Mouse (Mus musculus) kidney, postnatal 14 days (tissue): ENCODE results near the gene Mettl23.
"Not testable (repeated sequence)": the region's sequence is repeated elsewhere in the genome, so short reads cannot be mapped to it uniquely, and the experiment has no call there.

Source experiments
- DNase-seq: peaks from one replicate; pipeline ENCODE4 v3.0.0; 2022; ENCODE audit warnings: mixed read lengths

The Mettl23 gene

DNA sequence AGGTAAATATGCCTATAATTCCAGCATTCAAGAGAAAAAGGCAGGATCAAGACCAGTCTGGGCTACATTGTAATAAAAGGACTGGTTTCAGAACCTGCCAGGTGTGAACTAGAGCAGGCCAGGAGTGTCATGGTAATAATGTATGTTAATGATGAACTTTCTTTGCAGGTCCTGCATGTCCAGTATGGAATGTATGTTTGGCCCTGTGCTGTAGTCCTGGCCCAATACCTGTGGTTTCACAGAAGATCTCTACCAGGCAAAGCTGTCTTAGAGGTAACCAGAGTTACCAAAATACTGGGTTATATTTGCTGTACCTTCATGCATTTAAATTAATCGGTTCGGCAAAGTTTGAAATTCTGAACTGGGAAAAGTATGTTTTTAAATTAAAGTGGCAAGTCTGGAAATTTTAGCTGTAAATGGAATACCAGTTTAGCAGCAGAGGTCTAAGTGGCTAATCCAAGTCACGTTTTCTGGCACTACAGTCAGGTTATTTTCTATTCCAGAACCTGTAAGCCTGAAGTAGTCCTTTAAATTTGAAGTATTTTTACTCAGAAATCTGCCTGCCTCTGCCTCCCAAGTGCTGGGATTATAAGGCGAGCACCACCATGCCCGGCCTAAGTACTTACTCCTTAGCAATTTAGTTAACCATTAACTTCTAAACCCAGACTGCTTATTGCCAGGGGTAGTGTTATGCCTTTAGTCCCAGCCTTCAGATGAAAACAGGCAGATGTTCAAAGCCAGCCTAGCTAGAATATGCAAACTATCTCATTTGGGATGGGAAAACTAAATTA lies 5.2 kb downstream of the Mettl23 start:
- DNase-seq, result no peak

DNA sequence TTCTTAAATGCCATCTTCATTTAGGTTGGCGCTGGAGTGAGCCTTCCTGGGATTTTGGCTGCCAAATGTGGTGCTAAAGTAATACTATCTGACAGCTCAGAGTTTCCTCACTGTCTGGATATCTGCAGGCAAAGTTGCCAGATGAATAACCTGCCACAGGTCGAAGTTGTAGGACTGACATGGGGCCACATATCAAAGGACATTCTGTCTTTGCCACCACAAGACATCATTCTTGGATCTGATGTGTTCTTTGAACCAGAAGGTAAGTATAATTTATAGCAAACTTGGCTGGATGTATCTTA lies 5.8 kb downstream of the Mettl23 start:
- DNase-seq, result not testable (repeated sequence)

DNA sequence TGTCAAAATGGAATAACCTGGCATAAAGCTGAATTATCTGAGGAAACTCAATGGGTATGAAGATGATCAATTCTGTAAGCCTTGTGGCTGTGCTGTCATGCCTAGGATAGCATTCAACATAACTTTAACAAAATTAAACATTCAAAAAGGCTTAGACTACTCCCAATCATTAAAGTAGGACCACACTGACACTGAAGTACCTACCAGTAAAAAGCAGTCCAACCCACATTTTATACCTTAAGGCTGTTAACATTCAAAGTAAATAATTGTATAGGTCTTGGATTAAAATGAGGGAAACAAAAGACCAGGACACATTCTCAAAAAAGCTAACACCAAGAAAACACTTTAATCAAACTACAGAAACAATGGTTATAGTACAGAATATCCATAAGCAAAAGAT lies 6.5 kb downstream of the Mettl23 start:
- no peak for DNase-seq

DNA sequence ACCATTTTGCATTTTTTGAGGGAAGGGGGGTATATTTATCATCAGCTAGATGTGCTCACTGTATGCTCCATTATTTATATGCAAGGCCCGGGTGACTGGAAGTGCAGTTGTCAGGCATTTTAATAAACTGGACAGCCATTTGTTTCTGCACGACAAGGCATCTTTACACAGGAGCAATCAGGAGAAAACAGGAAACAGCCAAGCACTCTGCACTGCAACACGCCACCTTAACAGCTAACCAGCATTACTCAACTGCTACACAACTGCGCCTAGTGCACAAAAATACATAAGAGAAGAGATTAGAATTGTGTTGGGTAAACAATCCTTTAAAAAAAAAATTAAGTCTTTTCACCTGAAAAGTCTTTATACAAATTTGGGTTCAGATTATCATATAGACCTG lies 7.0 kb downstream of the Mettl23 start:
- no peak for DNase-seq

DNA sequence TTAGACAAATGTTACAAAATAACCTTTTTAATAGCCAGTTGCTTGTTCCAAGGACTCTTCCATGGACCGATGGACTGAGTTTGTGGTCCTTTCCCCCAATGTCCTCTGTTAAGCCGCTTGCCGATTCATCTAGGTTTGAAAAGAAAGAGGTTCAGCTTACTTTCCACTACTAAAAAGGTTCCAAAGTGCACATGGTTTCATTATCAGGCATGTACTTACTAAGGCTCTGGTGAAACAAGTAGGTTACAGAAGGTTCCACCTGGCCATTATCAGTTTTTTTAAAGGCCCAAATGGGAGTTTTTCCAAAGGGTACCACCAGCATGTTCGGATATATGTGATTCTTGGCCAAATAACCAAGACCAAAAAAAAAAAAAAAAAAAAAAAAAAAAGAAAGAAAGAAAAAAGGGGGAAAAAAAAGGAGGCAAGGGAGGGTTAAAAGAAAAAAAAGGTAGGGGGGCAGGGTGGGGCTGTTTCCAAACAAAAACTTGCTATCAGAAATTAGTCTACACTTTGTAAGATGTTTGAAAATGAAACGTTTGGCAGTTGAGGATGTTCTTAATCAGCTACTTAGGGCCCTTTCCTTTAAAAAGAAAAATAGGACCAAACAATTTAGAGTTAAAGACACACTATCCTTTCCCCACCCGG lies 7.9 kb downstream of the Mettl23 start:
- DNase-seq, result no peak

DNA sequence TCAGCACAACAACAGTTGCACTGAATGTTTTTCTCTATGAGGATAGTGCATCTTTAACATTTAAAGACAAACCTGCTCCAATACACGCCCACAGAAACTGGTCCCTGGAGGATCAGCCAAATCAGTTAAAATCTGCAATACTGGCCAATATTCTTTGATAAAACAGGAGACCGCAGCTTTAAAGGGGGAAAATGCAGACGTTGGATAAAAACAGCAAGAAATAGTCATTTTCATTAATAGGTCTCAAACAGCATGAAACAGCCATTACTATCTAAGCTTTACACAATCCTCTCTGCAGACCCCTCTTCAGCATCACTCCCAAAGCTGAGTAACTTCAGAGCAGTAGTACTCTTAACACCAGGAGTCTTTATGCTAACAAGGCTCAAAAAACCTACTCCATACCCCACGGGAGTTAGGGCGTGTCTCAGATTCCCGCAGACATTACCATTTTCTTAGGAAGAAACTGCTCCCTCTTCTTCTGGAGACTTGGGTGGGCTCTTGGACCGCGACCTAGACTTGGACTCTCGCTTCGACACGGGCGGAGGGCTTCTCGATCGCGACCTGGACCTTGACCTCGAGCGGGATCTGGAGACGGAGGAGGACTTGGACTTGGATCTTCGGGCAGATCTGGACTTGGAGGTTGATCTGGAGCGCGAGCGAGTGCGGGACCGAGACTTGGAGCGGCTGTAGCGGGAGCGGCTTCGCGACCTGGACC lies 8.7 kb downstream of the Mettl23 start:
- DNase-seq, result no peak

DNA sequence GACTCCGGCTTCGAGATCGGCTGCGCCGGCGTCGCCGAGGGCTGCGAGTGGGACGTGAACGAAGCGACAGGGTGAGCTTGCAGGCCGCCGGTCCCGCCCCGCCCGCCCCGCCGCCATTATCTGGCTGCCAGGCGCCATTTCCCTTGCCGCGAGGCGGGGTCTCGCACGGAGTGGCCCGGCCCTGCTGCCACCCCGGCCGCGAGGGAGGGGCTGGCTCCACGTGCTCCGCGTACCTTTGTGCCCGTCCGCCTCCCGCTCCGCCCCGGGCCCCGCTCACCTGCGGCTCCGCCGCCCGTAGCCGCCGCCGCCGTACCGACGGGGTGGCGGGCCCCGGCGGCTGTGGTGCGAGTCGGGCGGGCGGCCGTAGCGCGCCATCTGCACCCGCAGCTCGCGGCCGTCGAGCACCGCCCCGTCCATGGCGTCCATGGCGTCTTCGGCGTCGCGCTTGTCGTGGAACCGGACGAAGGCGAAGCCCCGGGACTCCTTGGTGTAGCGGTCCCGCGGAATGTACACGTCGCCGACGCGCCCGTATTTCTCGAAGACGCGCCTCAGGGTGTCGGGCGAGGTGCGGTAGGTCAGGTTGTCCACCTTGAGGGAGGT lies 9.3 kb downstream of the Mettl23 start, which contains the start of gene Mfsd11:
Gene Mfsd11, plus strand, starts transcription at position 150 of the 600 bp plus-strand sequence.
- peak; percentile 92 for DNase-seq

DNA sequence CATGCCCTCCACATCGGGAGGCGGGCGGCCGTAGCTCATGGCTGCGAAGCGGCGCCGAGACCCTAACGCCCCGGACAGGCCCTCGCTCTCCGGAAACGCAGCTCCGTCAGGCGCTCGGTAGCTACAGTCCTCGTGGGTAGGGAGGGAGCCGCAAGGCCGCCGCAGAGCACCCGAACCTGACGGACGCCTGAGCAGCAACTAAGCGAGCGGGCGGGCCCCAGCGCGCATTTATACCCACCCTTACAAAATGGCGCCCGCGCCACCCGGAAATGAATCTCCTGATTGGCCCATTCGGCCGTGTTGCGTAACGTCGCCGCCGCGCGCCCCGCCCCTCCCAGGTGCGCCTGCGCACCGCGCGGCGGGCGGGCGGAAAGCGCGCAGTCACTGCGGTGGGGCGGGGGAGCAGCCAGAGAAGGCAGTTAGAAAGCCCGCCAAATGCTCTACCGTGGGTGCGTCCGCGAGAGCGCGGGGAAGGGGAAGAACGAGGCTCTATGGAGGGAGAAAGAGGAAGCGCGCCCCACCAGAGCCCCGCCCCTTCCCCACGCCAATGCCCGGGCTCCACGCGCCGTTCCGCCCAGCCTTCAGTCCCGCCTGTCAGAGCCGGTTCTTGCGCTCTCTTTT lies 9.9 kb downstream of the Mettl23 start, which contains the start of gene Srsf2:
Gene Srsf2, minus strand, starts transcription at position 204 of the 621 bp plus-strand sequence.
- DNase-seq, result peak; percentile 97

DNA sequence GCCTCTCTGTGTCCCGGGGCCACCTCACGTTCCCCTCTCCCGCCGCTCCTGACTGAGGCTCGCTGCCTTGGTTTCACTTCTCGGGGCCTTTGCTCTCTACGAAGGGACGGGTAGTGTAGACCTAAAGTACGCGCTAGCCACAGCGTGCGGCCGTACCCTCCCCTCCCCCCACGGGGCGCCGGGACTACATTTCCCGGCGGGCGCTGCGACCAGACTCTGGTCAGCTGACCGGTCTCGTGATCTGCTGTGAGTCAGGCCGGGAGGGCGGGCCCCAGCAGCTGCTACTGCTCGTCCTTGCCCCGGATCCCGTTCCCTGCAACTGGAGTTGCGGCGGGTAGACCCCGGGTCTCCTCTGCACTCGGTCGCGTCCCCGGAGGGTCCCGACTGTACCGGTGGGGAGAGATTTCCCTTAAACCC lies 10.4 kb downstream of the Mettl23 start:
- DNase-seq, result peak; percentile 98

DNA sequence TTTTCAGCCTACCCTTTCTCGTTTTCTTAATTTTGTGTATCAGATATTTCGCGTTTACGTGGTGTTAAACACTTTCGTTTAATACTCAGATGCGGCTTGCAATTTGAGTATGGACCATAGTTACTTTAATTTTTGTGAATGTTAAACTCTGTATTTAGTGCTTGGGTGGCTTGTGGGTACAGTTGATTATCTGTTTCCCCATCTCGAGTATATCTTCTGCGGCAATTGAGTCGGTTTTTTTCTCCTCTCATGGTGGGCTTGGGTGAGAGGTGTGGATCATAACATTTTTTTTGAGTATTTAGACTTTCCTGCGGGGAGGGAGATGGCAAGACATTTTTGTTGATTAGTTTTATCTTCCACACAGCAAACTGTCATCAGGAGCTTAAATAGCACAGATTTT lies 11.2 kb downstream of the Mettl23 start:
- DNase-seq, result no peak

DNA sequence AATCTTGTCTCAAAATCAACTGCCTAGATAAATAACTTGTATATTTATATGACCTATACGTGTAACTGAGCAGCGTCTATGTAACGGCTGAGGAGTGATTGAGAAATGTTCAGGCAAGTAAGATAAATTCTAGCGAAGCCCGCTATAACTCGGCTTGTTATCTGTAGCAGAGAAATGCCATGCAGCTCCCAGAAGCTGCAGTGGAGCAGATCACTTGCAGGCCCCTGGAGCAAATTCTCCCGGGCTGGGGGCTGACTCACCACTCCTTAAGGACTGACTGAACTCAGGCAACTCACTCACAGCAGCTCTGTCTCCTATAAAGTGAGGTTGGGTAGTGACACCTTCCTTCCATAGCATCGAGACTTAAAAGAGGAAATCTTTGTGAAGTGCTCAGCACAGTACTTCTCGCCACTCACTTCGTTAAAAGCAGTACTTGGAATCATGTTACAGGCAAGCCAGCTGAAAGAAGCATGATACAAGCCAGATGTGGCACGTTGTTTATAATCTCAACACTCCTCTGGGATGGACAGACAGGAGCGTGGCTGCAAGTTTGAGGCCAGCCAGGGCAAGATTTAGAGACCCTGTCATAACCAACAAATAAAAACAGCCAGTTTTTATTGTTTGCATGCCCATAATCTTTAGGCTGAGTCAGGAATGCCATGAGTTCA lies 14.2 kb downstream of the Mettl23 start:
- no peak for DNase-seq

DNA sequence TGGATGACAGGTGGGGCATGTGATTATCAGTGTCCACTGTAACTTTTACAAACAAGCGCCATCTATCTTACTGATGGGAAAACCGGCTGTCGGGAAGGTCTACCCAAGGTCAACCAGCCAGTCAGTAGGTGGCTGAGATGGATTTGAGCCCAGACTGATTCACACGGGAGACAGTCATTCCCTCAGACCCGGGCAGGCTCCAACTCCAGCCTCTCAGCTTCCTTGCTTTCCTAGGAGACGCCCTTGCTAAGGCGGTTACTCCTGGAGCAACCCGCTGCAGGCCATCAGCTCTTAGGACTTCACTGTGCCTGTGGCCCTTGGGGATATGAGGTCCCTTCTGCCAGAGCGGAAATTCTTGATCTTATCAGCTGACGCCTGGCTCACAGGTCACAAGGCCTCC lies 21.4 kb downstream of the Mettl23 start:
- DNase-seq, result no peak

DNA sequence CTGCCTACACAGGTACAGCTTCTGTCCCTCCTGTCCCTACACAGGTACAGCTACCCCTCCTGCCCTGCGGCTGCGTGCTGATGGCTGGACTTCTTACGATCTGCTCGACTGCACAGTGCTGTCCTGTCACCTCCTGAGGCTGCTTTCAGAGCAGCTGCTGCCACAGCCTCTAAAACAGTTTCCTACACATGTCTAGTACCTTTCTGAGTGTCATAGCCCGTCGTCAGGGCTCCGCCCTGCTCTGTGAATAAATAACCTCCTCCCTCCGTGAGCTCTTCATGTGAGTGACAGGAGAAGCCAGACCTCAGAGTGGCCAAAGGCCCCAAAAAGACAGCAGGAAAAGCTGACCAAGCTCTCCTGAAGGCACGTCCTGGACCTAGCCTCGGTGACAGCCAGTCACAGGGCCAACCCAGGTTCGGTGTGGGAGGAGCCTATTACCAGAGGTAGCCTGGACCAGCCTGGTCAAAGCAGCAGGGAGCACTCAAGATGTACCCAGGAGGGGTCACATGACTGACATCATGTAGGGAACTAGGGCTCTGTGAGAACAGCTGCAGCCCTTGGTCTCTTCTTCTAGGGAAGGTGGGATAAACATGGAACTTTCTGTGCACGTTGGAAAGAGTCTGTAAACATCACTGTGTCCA lies 23.0 kb downstream of the Mettl23 start:
- DNase-seq, result no peak

DNA sequence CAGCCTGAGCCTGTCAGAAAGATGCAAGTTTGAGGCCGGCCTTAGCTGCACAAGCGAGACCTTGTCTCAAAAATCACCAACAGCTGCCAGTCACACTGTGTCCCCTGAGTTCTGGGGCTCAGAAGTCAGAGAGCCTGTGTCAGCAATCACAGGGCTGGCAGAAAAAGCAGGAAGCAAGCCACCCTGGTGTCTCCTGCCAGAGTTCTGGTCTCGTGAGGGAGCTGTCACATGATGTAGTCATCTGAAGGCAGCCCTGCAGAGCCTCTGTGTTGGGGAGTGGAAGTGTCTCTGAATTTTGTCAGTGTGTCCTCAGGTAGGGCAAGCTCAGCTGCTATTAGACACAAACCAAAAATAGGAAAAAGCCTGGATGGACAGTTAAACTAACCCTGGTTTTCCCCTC lies 25.1 kb downstream of the Mettl23 start:
- DNase-seq, result peak; percentile 52

DNA sequence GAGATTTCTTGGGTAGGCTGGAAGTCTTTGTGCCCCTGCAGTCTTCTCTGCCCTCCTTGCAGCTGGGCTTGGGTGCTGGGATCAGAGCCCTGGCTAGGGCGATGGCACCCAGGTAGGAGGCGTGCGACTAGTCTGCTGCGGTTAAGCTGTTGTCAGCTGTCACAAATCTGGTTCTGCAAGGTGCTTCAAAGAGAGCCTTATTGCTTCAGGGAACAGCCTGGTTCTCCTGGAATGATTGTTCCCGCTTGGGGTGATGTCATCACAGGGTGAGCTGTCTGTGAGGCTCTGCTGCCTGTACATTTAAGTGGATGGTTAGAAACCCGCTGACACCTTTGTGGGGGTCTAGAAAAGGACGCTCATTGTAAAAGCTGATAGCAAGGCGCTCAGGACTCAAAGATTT lies 26.1 kb downstream of the Mettl23 start:
- no peak for DNase-seq

DNA sequence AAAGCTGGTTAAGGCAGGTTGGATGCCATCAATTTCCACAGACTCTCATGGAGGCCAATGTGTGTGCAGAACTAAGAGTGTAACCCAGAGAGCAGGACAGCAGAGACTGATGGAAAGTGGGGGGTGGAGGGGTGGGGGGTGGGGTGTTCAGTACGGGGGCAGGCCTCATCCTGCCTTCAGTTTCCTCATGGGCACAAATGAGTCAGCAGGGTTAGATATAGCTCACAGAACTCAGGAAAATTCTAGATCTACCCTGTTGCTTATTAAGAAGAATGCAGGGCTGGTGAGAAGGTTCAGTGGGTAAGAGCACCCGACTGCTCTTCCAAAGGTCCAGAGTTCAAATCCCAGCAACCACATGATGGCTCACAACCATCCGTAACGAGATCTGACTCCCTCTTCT lies 26.6 kb downstream of the Mettl23 start:
- no peak for DNase-seq

DNA sequence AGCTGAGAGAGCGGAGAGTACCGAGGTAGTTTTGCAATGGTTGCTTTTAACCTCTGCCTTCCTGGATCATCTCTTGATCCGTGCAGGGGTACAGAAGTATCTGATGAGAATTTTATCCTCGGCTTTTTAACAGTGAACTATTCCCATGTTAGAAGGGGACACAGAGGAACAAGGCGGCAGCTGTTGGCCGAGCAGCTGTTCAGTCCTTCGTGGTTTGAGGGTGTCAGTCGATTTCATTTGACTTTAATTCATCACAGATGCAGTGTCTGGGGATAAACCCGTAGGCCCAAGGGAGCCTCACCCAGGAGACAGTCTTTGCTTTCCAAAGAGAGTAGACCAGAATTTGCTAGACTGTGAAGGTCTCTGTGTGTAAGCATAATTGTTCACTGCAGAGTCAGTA lies 28.5 kb downstream of the Mettl23 start:
- DNase-seq, result no peak

DNA sequence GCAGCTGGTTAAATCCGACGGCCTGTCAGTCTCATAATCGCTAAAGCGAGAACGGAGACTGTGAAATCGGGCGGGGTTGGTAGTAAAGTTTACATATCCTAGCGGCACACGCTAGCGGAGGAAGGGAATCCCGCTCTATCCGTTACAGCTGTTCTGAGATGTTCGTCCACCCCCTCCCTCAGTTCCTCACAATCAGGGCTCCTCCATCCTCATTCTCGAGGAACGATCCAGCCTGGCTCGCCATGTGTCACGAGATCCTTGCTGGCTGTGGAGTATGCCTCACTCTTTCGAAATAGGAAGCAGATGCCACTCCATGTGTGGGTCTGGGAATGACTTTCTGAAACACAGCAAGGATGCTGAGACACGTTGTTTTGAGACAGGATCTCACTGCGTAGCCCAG lies 30.9 kb downstream of the Mettl23 start:
- DNase-seq, result no peak

DNA sequence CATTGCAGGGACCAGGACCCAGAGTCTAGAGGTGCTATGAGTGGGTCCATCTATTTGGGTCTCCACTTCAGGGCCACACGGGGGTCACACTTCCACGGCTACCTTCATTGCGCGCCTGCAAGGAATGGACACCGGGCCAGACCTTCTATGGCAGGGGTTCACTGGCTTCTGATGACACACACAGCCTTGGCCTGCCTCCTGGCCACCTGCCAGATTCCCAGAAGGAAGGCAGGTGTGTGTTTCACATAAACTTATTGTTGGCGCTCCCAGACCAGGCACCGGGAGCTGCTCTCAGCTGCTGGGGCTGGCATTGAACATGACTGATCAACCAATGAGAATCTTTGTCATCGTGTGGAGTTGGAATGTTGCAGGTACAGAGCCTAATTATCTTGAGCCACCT lies 35.4 kb downstream of the Mettl23 start:
- DNase-seq, result no peak

DNA sequence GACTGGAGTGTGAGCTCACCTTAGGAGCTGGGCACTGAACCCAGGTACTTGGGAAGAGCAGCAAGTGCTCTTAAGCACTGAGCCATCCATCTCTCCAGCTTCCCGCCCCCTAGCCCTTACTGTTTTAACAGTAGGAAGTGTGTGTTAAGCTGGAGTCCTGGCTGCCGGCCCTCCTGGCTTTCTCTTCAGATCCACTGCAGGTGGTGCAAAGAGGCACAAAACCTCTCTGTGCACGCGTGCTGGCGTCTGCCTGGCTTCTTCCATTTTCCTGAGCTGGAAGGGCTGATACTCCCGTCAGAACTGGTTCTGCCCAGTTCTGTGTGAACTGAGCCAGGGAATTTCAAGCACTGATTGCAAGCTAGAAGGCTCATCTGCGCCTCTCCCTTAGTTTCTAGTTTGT lies 37.8 kb downstream of the Mettl23 start:
- DNase-seq, result no peak

DNA sequence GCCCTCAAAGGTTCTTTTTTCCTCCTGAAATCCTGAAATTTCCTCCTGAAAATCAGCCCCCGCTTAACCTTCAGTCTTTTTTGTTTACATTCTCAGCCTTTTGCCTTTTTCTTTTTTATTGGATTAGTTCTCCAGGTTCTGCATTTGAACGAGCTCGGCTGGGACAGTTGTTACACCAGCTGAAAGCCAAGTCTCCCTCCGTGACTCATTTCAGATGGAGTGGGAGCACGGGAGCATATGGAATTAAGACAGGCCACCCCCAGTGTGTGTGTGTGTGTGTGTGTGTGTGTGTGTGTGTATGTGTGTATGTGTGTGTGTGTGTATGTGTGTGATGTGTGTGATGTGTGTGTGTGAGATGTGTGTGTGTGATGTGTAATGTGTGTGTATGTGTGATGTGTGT lies 38.4 kb downstream of the Mettl23 start:
- no peak for DNase-seq

DNA sequence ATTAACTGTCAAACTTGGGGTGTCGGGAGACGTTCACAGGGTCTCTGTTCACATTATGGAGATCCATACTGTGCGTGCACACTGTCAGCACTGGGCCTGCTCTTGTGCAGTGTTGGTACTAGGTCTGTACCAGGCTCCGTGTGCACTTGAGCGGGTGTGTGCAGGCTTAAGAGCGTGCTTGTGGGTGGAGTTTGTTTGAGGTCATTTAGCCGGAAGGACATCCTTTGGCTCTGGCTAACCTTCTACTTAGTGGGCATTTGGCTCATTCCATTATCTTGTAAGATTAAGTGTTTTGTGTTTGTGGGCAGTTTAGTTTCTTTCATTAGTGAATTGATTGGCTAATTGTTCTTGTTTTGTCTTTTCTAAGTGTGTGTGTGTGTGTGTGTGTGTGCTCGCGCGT lies 39.4 kb downstream of the Mettl23 start:
- no peak for DNase-seq
